Mouse (Mus musculus): ENCODE measurements at regions not wholly inside any gene's neighbourhood (a gene's known extent, or its start where the extent isn't known, plus 50 kb on each side); places are given as distances from the start of the nearest gene placed in this dataset.
"Not testable (repeated sequence)": the region's sequence is repeated elsewhere in the genome, so short reads cannot be mapped to it uniquely, and the experiment has no call there.

GRCm38 (mm10) chr13:44634616-44635015, 94.7 kb upstream of the Jarid2 start:
- no peak for DNase-seq

DNA sequence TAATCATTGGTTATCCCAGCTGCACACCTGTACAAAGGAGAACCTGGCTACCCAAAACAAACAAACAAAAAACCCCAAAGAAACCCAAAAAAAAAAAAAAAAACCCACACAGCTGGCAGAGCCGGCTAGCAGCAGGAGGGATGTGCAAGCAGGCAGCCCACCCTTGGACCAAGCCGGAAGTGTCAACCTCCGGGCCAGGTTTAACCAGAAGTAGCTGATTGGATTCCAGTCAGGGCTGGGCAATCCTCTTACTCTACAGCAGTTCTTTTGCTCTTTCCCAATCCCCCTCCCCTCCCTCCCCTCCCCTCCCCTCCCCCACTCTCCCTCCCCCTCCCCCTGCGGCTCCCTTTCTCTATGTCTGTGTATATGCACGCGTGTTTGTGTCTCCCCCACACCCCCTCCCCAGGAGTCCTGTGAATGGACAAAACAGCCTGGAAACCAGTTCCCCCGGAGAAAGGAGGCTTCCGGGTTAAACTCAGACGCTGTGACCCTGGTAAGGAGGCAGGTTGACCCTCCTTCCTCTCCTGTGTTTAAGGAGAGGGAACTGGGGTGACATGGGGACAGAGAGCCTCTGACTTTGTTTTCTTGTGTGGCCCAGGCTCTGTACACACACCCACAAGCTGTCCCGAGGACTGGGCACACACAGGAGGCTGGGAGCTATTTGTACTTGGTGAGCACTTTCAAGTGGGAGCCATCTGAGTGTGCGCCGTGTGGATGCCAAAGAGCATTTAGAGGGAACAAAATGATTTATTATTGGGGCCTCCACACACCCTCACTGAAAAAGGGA, 93.9 kb upstream of the Jarid2 start:
- peak; percentile 87 for DNase-seq

DNA sequence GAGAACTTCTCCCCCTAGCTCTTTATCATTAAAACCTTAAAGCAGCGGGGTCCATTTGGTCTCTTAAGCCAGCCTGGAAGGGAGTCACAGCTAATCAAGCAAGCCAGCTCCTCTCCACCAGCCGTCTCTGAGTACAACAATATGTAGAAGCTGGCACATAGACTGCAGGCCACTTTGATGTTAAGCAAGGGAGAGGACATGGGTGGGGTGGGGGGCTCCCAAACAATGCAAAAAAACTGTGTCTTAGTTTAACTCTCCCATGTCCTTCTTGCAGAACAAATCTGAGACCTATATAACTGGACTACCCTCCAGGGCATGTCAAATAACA, 93.3 kb upstream of the Jarid2 start:
- DNase-seq, result no peak

DNA sequence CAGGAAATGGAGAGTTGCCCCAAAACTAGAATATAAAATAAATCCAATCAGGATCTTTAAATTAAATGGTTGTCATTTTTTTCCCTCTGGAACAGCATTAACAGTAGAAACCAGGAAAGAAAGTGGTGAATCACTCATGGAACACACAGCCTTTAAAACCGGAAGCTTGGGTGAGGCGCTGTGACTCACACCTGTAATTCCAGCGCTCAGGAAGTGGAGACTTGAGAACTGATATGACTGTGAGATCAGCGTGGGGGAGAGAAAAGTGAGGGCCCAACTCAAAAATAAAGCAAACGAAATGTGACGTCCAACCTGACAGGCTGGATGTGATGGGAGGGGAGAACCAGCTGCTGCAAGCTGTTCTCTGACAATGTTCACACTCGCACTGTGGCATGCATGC, 86.9 kb upstream of the Jarid2 start:
- DNase-seq, result no peak

DNA sequence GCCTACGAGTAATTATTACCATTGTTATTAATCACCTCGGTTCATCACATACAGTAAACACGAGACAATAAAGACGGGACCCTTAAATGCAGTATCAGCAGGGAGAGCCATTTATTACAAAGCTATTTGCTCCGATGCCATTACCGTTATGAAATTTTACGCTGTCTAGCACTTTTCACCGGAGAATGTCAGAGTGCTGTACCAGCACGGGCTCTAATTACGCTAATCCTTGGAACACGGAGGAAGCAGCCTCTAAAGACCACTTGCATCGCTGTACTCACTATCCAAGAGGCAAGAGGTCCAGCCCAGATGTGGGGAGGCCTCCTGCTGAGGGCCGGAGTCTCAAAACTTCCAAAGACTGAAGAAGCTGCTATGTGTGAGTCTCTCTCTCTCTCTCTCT, 79.2 kb upstream of the Jarid2 start:
- DNase-seq, result no peak

DNA sequence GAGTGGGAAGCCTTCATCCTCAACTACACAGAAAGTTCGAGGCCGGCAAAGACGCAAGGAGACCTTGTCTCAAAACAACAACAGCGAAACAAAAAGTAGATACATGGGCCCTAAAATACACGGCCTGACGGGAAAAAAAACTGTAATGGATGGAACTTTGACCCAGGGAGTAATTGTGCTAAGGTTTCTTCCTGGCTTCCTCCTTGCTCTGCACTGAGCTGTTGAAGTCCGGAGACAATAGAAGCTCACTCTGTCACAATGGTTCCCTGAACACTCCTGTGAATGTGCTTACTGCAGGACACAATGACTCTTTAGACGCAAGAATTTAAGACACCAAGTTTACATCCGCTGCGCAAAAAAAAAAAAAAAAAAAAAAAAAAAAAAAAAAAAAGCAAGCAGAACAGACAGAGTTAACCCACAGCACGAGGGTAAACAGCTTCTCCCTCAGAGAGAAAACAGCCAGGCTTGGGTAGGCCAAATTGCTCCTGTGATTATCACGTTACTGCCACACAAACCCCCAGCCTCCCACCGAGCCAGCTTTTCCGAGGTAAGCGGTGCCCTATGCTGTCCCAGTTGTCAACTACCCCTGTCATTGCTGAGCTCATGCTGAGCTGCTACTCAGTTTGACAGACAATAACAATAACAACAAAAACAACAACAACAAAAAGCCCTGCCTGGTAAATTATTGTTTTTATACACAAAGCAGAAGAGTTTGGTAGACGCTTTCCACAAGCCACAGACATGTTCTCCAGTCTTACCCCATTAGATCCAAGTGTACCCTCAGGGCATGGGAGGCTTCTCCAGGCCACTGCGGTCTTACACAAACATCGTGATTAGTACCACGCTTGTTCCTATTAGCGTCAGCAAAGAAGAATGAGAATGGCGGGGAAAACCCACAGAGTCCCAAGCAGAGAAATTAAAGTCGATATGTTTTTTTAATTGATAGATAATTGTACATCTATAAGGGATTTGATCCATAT, 77.7 kb upstream of the Jarid2 start:
- DNase-seq, result peak; percentile 88

- DNase-seq, result no peak
Observed at GRCm38 (mm10) chr13:44657905-44658414, 71.3 kb upstream of the Jarid2 start.

DNA sequence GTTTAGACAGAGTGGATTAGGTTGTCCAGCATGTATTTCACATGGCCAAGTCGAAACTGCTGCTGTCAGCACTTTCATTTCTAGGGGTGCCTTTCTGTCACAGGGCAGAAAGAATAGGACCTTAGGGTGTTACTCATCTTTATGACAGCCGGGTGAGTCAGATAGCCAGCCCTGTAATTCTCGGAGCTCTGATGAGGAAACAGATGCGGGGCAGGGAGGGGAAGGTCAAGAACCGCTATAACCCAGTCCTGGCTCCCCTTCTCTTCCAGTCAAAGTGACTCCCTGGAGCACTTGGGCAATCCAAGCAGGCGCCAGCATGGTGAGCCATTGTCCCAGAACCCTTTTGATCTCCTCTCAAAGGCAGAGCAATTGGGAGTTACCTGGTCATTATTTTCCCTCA, 69.4 kb upstream of the Jarid2 start:
- DNase-seq, result peak; percentile 91

GRCm38 (mm10) chr13:44663062-44663461, 66.2 kb upstream of the Jarid2 start:
- DNase-seq, result no peak

GRCm38 (mm10) chr13:44663730-44664129, 65.5 kb upstream of the Jarid2 start:
- DNase-seq, result no peak

- DNase-seq, result no peak
Observed at GRCm38 (mm10) chr13:44669761-44670160, 59.5 kb upstream of the Jarid2 start.

DNA sequence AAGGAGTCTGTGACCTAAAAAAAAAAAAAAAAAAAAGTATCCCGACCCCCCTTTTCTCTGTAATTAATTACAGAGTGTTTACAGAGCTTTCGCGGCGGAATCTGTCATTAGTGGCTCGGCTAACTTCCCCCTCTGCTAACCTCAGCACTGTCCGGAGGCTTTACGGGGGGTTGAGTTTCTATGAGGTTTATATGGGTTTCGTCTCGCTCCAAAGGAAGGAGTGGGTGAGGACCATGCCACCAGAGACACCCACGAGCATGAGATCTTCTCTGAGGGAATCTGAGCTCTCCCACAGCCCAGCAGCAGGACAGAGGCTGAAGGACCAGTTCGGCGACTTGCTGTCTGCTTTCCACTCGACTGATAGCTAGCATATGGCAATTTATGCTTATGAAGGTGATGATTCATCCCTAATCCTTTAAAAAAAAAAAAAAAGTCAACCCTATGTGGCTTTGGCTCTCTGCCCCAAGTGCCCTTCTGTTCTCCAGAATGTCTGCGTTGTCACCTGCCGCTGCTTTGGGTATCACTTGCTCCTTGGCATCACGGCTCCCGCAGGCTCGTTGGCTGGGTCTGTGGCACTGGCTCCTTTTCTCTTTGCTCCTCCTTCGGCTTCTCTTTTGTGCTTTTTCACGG, 55.8 kb upstream of the Jarid2 start:
- DNase-seq, result no peak

DNA sequence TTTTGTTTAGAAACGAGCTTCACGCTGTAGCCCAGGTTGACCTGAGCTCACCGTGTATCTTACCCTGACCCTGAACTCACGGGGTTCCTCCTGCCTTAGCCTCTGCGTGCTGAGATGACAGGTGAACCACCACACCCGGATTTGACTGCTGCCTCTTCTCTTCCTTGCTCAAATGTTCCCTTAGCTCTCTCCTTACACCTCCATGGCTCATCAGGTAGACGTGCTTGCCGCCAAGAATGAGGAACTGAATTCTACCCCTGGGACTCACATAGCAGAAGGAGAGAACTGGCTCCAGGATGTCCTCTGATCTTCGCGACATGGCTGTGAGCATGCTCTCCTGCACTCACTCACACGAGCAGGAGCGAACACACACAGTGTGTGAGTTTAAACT, 55.3 kb upstream of the Jarid2 start:
- DNase-seq, result no peak

DNA sequence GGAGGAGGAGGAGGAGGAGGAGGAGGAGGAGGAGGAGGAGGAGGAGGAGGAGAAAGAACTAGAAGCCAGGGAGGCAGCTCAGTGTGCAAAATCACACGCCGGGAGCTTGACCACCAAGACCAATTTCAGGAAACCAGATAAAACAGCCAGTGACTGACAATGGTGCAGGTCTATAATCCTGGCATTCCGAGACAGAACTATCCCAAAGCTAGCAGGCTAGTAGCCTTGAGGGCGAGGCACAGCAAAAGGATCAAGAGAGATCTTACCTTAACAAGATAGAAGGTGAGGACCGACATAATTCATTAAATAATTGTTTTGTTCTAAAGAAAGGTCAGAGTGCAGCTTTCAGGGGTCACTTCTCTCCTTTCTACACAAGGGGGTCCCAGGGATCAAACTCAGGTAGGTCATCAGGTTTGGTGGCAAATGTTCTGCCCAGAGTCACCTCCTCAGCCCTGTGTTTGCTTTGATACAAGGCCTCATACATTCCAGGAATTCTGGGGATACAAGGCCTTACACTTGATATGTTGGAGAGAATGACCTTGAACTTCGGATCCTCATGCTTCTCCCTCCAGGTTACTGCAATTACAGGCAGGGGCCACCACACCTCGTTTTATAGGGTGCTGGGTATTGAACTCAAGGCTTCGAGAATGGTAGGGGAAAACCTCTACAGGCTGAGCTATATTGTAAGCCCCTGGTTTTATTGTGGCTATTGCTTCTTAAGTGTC, 54.2 kb upstream of the Jarid2 start:
- DNase-seq, result no peak

GRCm38 (mm10) chr13:44676041-44676440, 53.2 kb upstream of the Jarid2 start:
- DNase-seq, result no peak

DNA sequence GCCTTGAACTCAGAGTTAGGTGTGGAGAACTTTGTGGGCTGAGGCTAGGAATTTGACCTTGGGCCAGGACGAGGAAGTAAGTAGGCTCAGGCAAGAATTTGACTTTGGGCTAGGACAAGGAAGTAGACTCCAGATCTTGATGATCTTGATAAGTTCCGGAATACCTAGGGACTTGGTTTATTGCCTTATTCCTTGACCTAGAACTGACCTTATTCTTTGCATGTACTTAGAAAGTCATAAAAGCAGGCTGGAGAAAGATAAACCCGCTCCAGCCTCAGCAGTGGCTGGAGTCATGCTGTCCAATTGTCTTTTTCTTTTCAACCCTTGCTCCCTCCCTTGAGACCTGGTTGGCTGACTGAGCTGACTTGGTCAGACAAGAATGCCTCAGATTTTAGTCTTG, 51.2 kb upstream of the Jarid2 start:
- no peak for DNase-seq

DNA sequence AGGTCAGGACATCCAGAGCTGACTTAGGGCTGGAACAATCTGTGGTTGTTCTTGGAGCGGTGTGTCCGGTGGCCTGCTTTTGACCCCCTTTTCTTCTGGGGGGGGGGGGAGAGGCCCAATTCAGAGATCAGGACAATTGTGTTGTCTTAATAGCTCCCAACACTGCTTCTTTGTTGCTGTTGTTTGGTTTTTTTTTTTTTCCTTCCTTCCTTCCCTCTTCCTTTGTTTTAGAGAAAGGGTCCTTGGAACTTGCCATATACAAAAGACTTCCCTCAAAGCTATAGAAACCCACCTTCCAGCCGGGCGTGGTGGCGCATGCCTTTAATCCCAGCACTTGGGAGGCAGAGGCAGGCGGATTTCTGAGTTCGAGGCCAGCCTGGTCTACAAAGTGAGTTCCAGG, 49.8 kb upstream of the Jarid2 start:
- not testable (repeated sequence) for DNase-seq

All from heart, adult 11 months (tissue).